Mouse (Mus musculus) E14TG2a.4 (cell line): ENCODE data around the gene Il12rb2.

Experiments
- H3K27me3 ChIP-seq: 2 replicates; pipeline ENCODE4 v1.6.1; 2014; ENCODE audit warnings: low read length, control low read depth; ENCODE audit not compliant: insufficient read depth
- H3K36me3 ChIP-seq: 2 replicates; pipeline ENCODE4 v1.6.1; 2014; ENCODE audit warnings: low read length, control low read depth; ENCODE audit not compliant: insufficient read depth
- H3K4me1 ChIP-seq: replicated peaks from 2 replicates; pipeline ENCODE4 v1.6.1; 2014; ENCODE audit warnings: low read depth, low read length, control low read depth
- H3K4me3 ChIP-seq: replicated peaks from 2 replicates; pipeline ENCODE4 v1.5.1; 2014; ENCODE audit warnings: mild to moderate bottlenecking, low read length
- H3K9me3 ChIP-seq: 2 replicates; pipeline ENCODE4 v1.6.1; 2014; ENCODE audit warnings: low read length, control low read depth
- CTCF ChIP-seq: conservative IDR thresholded peaks from 2 replicates; pipeline ENCODE4 v1.5.1; 2014; ENCODE audit warnings: low read length
- NANOG ChIP-seq: IDR thresholded peaks from 2 replicates; pipeline ENCODE4 v1.6.1; 2014; ENCODE audit warnings: borderline replicate concordance, low read length, mixed read lengths
- POU5F1 ChIP-seq: IDR thresholded peaks from 2 replicates; pipeline ENCODE4 v1.6.1; 2014; ENCODE audit warnings: low read length, borderline replicate concordance

The Il12rb2 gene

DNA sequence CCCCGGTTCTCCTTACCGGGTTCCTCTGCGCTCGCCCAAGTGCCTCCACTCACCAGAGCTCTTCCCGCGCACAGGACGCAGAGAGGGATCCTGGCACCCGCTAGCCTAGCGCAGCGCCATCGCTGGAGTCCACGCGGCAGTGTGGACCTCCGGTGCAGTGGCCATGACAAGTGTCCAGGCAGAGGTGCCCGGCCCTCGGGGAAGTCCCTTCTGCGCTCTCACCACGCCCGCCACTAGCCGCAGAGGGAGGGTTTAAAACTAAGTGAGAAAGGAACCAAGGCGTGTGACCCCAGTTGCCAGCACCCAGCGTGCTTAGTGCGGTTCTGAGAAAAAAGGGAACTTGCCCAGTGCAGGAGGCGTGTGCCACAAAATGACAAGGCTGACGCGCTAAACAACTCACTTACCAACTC lies at the start of gene Il12rb2:
TSS of gene Il12rb2 (minus strand) at position 207 of the 410 bp plus-strand sequence.
- Histone ChIP-seq H3K4me1 (peaks cover 9% of the 10 kb centered on the region), H3K4me3 (peak within 1 kb of the TSS; percentile 76), H3K9me3 (no peaks in the 10 kb centered on the region), H3K36me3 (no peaks in the 10 kb centered on the region), H3K27me3 (peaks cover 21% of the 10 kb centered on the region)
- TF ChIP-seq CTCF (no peak), POU5F1 (no peak), NANOG (no peak)

GRCm38 (mm10) chr6:67421761-67422160 lies 45.8 kb upstream of the Il12rb2 start:
- Histone ChIP-seq H3K9me3 (no peaks in the 10 kb centered on the region), H3K4me1 (no peaks in the 10 kb centered on the region)

GRCm38 (mm10) chr6:67416557-67416956 lies 40.6 kb upstream of the Il12rb2 start:
- Histone ChIP-seq H3K4me3 (no peak overlapping the region), H3K4me1 (no peaks in the 10 kb centered on the region), H3K36me3 (no peaks in the 10 kb centered on the region), H3K9me3 (peaks cover 19% of the 10 kb centered on the region), H3K27me3 (no peaks in the 10 kb centered on the region)
- no peak for TF ChIP-seq CTCF
- TF ChIP-seq POU5F1 = no peak
- no peak for TF ChIP-seq NANOG

More at GRCm38 (mm10) chr6:67421761-67422160, 45.8 kb upstream of the Il12rb2 start:
- no peak for TF ChIP-seq POU5F1
- no peak for TF ChIP-seq CTCF
- no peak for TF ChIP-seq NANOG
- no peaks in the 10 kb centered on the region for H3K36me3 ChIP-seq
- no peak overlapping the region for H3K4me3 ChIP-seq
- no peaks in the 10 kb centered on the region for H3K27me3 ChIP-seq

GRCm38 (mm10) chr6:67415276-67415675 lies 39.3 kb upstream of the Il12rb2 start:
- Histone ChIP-seq H3K9me3 (peaks cover 19% of the 10 kb centered on the region), H3K36me3 (no peaks in the 10 kb centered on the region), H3K4me3 (no peak overlapping the region), H3K27me3 (no peaks in the 10 kb centered on the region), H3K4me1 (no peaks in the 10 kb centered on the region)
- no peak for TF ChIP-seq CTCF
- TF ChIP-seq POU5F1 = no peak
- no peak for TF ChIP-seq NANOG

DNA sequence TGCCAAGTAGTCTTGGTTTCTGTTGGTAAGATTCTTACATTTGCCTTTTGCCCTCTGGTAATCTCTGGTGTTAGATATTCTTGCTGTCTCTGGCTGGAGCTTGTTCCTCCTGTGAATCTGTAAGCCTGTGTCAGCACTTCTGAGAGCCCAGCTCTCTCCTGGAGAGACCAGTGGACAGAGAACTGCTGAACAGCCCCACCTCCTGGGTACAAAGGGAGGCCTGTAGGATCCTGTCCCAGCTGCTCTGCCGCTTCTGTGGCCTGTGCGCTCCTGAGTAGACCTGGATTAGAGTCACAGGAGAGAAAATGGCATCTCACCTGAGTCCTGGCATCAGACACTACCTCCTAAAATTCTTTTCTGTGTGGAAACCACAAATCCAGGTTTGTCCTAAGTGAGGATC lies 37.4 kb upstream of the Il12rb2 start:
- no peak overlapping the region for H3K4me3 ChIP-seq
- TF ChIP-seq NANOG = no peak
- TF ChIP-seq POU5F1 = no peak
- no peak for TF ChIP-seq CTCF
- no peaks in the 10 kb centered on the region for H3K27me3 ChIP-seq
- H3K9me3 ChIP-seq = peaks cover 19% of the 10 kb centered on the region
- no peaks in the 10 kb centered on the region for H3K36me3 ChIP-seq
- H3K4me1 ChIP-seq = no peaks in the 10 kb centered on the region

DNA sequence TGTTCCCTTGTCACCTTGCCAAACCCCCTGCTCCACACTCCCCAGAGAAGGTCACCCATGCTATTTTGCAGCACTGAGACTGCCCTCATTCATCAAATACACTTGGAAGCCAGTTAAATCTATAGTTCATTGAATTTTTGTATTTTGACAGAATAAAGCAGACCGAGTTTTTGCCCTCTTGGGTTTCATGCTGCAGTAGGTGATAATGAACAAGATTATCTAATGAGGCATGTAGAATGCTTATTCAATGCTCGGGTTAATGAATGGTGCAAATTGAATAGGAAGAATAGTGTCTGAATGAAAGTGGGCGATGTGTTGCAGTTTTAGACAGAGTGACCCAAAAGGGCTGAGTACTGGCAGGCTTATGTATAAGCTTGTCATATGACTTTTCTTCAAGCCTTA lies 29.3 kb upstream of the Il12rb2 start:
- no peak overlapping the region for H3K4me3 ChIP-seq
- no peaks in the 10 kb centered on the region for H3K27me3 ChIP-seq
- TF ChIP-seq POU5F1 = no peak
- no peaks in the 10 kb centered on the region for H3K9me3 ChIP-seq
- no peaks in the 10 kb centered on the region for H3K36me3 ChIP-seq
- no peaks in the 10 kb centered on the region for H3K4me1 ChIP-seq

GRCm38 (mm10) chr6:67399551-67399950 lies 23.6 kb upstream of the Il12rb2 start:
- Histone ChIP-seq H3K27me3 (no peaks in the 10 kb centered on the region), H3K4me1 (no peaks in the 10 kb centered on the region), H3K36me3 (no peaks in the 10 kb centered on the region), H3K4me3 (no peak overlapping the region), H3K9me3 (no peaks in the 10 kb centered on the region)
- no peak for TF ChIP-seq CTCF
- TF ChIP-seq NANOG = no peak
- no peak for TF ChIP-seq POU5F1

DNA sequence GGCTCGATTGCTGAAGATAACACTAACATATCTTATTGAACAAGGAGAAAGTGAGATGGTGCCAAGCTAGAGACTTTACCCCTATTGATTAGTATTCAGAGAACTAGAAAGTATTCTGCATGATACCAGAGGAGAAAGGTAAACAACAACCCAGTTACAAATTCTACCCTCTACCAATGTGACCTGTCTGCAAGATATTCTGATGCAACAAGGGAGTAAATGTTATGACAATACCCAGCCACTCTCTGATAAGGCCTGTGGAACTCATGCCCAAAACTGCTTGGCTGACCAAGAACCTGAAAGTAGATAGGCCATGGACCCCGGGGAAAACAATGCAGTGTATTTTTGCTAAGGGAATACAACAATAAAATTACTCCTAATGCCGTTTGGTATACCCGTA lies 10.2 kb downstream of the Il12rb2 start:
- H3K4me3 ChIP-seq = no peak overlapping the region
- no peaks in the 10 kb centered on the region for H3K36me3 ChIP-seq
- no peaks in the 10 kb centered on the region for H3K27me3 ChIP-seq
- no peaks in the 10 kb centered on the region for H3K4me1 ChIP-seq
- H3K9me3 ChIP-seq = no peaks in the 10 kb centered on the region
- TF ChIP-seq NANOG = no peak
- no peak for TF ChIP-seq CTCF
- TF ChIP-seq POU5F1 = no peak

DNA sequence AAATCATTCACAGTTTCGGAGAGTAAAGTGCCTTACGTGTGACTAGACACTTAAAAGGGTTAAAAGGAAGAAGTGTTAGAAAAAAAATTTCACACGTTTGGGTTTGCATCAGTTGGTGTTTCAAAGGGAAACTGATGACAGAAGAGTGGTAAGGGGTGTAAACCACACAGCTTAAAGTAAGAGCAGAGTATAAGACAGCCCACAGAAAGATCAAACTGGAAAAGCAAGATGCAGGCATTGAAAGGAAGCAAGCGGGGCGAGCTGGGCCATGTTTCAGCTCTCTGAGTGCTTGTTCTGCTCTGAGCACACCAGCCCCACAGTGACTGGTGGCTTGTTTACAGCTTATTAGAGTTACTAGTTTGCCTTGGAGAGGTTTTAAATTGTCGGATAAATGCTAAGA lies 27.9 kb downstream of the Il12rb2 start:
- Histone ChIP-seq H3K9me3 (no peaks in the 10 kb centered on the region), H3K4me3 (no peak overlapping the region), H3K4me1 (no peaks in the 10 kb centered on the region), H3K27me3 (no peaks in the 10 kb centered on the region), H3K36me3 (no peaks in the 10 kb centered on the region)
- TF ChIP-seq POU5F1 (no peak), CTCF (no peak), NANOG (no peak)
